Mouse (Mus musculus) kidney, embryonic 15.5 days (tissue): ENCODE results near the gene Dis3l2. TPM values are rescaled to one million over a fixed set of nuclear protein-coding genes. Genes with fewer than 3 reads are reported as not detected.
A peak's percentile ranks its signal among the peaks of the same experiment; 100 is the strongest.

ENCODE experiments used
- ATAC-seq: fragments of 200-750 bp; cut with Nextera tagmentation; replicated peaks from 2 replicates; pipeline ENCODE4 v1.8.0; 2017; ENCODE audit warnings: moderate TSS enrichment; ENCODE audit not compliant: low FRiP score
- H3K27ac ChIP-seq: fragments of 300-500 bp; sonication (generic); 2 replicates; pipeline ENCODE4 v1.5.1; 2015; ENCODE audit warnings: mild to moderate bottlenecking, inconsistent platforms
- H3K27me3 ChIP-seq: fragments of 300-500 bp; sonication (generic); 2 replicates; pipeline ENCODE4 v1.6.1; 2015; ENCODE audit warnings: inconsistent platforms
- H3K36me3 ChIP-seq: fragments of 300-500 bp; sonication (generic); 2 replicates; pipeline ENCODE4 v1.6.1; 2015; ENCODE audit warnings: inconsistent platforms
- H3K4me1 ChIP-seq: fragments of 300-500 bp; sonication (generic); 2 replicates; pipeline ENCODE4 v1.6.1; 2015; ENCODE audit warnings: inconsistent platforms
- H3K4me2 ChIP-seq: fragments of 300-500 bp; sonication (generic); 2 replicates; pipeline ENCODE4 v1.6.1; 2015; ENCODE audit warnings: moderate library complexity, mild to moderate bottlenecking, inconsistent platforms
- H3K4me3 ChIP-seq: fragments of 300-500 bp; sonication (generic); replicated peaks from 2 replicates; pipeline ENCODE4 v1.5.1; 2015; ENCODE audit warnings: mild to moderate bottlenecking, inconsistent platforms
- H3K9ac ChIP-seq: fragments of 300-500 bp; sonication (generic); 2 replicates; pipeline ENCODE4 v1.6.1; 2015; ENCODE audit warnings: mild to moderate bottlenecking, inconsistent platforms
- H3K9me3 ChIP-seq: fragments of 300-500 bp; sonication (generic); replicated peaks from 2 replicates; pipeline ENCODE4 v1.6.1; 2016; ENCODE audit warnings: inconsistent platforms
- WGBS: fragments of 180-500 bp; shearing (Covaris S2); methylation state at CpG from one replicate; pipeline ENCODE4 v1.1.7; 2015; ENCODE audit warnings: mixed read lengths; 5-methylcytosine and 5-hydroxymethylcytosine counted together
- polyA plus RNA-seq: library from polyadenylated mRNA; unstranded; fragments of >200 nt; fragmentation: Nextera tagmentation; extraction: Ambion mirVana; gene quantifications from 2 replicates; pipeline ENCODE4 v1.2.1, GENCODE M21; 2015

Dis3l2 gene
- polyA plus RNA-seq, 1 experiment from 2014 or later = 30.5 TPM

DNA sequence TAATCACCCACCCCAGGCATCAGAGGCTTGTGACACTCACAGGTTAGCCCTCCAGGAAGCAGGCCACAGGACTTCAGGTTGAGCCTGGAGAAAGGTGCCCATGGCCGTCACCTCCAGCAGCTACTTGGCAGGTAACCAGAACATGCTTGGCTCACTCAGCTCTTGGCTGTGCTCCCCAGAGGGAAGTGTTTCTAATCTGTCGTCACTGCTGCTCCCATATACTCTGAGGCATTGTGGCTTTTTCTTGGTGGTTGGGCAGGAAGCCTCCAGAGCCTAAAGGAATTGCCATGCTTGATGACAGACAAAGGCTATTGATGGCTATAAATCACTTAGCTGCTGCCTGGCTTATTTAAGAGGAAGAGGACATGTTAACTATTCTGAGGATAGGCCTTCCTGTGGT is 325.2 kb downstream of the Dis3l2 start:
- Histone ChIP-seq H3K36me3 (no peaks in the 10 kb centered on the region), H3K4me1 (no peaks in the 10 kb centered on the region; the same call in 1 of the 2 replicates), H3K9ac (no peak overlapping the region), H3K4me3 (no peak overlapping the region), H3K9me3 (no peaks in the 10 kb centered on the region), H3K27me3 (no peaks in the 10 kb centered on the region), H3K27ac (no peak overlapping the region), H3K4me2 (no peak overlapping the region)
- 42% methylated on average over 2 of the region's 2 CpGs for WGBS
- ATAC-seq = no peak

- H3K27ac ChIP-seq = no peak overlapping the region
- peaks cover 9% of the 10 kb centered on the region for H3K4me1 ChIP-seq
- WGBS = 61% methylated on average over 1 of the region's 1 CpGs
- no peak overlapping the region for H3K4me2 ChIP-seq
- no peaks in the 10 kb centered on the region for H3K27me3 ChIP-seq
- no peak overlapping the region for H3K9ac ChIP-seq
- no peak for ATAC-seq
- H3K36me3 ChIP-seq = no peaks in the 10 kb centered on the region
- no peak overlapping the region for H3K4me3 ChIP-seq
- H3K9me3 ChIP-seq = no peaks in the 10 kb centered on the region
Observed at GRCm38 (mm10) chr1:87030652-87031051, 327.0 kb downstream of the Dis3l2 start.

GRCm38 (mm10) chr1:87032466-87032865 is 328.9 kb downstream of the Dis3l2 start:
- no peak for ATAC-seq

GRCm38 (mm10) chr1:87035532-87036161 is 332.0 kb downstream of the Dis3l2 start:
- Histone ChIP-seq H3K36me3 (no peaks in the 10 kb centered on the region), H3K4me2 (no peak overlapping the region), H3K4me3 (no peak overlapping the region), H3K9me3 (no peaks in the 10 kb centered on the region), H3K27ac (peak overlapping the region; percentile 93), H3K9ac (0 out of 2 replicates have a peak overlapping the region, but pooled peaks have one; percentile 2), H3K27me3 (no peaks in the 10 kb centered on the region), H3K4me1 (peaks cover 36% of the 10 kb centered on the region)
- ATAC-seq = peak; percentile 74
- WGBS = 11% methylated on average over 4 of the region's 4 CpGs

More at GRCm38 (mm10) chr1:87032466-87032865, 328.9 kb downstream of the Dis3l2 start:
- Histone ChIP-seq H3K36me3 (no peaks in the 10 kb centered on the region), H3K27me3 (no peaks in the 10 kb centered on the region), H3K27ac (no peak overlapping the region), H3K9ac (no peak overlapping the region), H3K4me3 (no peak overlapping the region), H3K9me3 (no peaks in the 10 kb centered on the region), H3K4me1 (peaks cover 27% of the 10 kb centered on the region), H3K4me2 (no peak overlapping the region)
- WGBS = 54% methylated on average over 7 of the region's 7 CpGs

GRCm38 (mm10) chr1:87036334-87036733 is 332.7 kb downstream of the Dis3l2 start:
- no peak overlapping the region for H3K4me2 ChIP-seq
- H3K4me1 ChIP-seq = peaks cover 36% of the 10 kb centered on the region
- 14% methylated on average over 2 of the region's 3 CpGs for WGBS
- H3K9me3 ChIP-seq = no peaks in the 10 kb centered on the region
- H3K9ac ChIP-seq = no peak overlapping the region
- no peaks in the 10 kb centered on the region for H3K27me3 ChIP-seq
- H3K4me3 ChIP-seq = no peak overlapping the region
- H3K36me3 ChIP-seq = no peaks in the 10 kb centered on the region
- peak overlapping the region; percentile 93 for H3K27ac ChIP-seq
- peak; percentile 74 for ATAC-seq

GRCm38 (mm10) chr1:87038477-87039070 is 335.0 kb downstream of the Dis3l2 start:
- Histone ChIP-seq H3K36me3 (no peaks in the 10 kb centered on the region), H3K9ac (no peak overlapping the region), H3K27ac (no peak overlapping the region), H3K4me2 (no peak overlapping the region), H3K27me3 (no peaks in the 10 kb centered on the region), H3K4me1 (peaks cover 36% of the 10 kb centered on the region), H3K4me3 (no peak overlapping the region), H3K9me3 (no peaks in the 10 kb centered on the region)
- WGBS = 97% methylated on average over 2 of the region's 2 CpGs
- ATAC-seq = no peak

DNA sequence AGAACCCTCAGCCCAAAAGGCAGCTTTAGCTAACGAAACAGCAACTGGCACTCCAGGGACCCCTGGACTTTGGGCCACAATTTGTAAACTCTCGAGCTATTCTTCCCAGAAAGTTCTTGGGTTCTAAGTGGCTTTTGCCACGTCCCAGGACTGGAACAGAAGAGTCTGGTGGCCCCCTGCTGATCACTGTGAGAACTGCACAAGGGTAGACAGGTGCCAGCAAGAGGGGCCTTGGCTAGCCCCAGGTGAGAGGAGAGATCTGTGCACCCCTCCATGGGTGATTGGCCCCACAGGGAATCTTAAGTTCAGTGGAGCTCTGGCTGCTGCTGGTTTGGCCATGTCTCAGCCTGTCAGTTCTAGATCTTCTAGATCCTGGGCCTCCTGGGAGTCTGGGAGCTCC is 337.5 kb downstream of the Dis3l2 start:
- no peak for ATAC-seq
- Histone ChIP-seq H3K9me3 (no peaks in the 10 kb centered on the region), H3K27ac (no peak overlapping the region), H3K4me1 (peaks cover 23% of the 10 kb centered on the region), H3K4me2 (no peak overlapping the region), H3K9ac (no peak overlapping the region), H3K36me3 (peaks cover 12% of the 10 kb centered on the region), H3K4me3 (no peak overlapping the region), H3K27me3 (no peaks in the 10 kb centered on the region)
- 29% methylated on average over 3 of the region's 3 CpGs for WGBS

GRCm38 (mm10) chr1:87041814-87042438 is 338.3 kb downstream of the Dis3l2 start:
- Histone ChIP-seq H3K36me3 (peaks cover 16% of the 10 kb centered on the region), H3K4me3 (no peak overlapping the region), H3K9me3 (no peaks in the 10 kb centered on the region), H3K9ac (no peak overlapping the region), H3K27ac (no peak overlapping the region), H3K4me2 (no peak overlapping the region), H3K27me3 (no peaks in the 10 kb centered on the region), H3K4me1 (peaks cover 15% of the 10 kb centered on the region)
- ATAC-seq = 0 out of 2 replicates have a peak, but pooled peaks have one; percentile 26
- 3% methylated on average over 1 of the region's 1 CpGs for WGBS

- Histone ChIP-seq H3K4me3 (no peak overlapping the region), H3K9ac (no peak overlapping the region), H3K4me1 (no peaks in the 10 kb centered on the region), H3K9me3 (no peaks in the 10 kb centered on the region), H3K36me3 (peaks cover 39% of the 10 kb centered on the region), H3K27ac (no peak overlapping the region), H3K4me2 (no peak overlapping the region), H3K27me3 (no peaks in the 10 kb centered on the region)
- no peak for ATAC-seq
- 69% methylated on average over 3 of the region's 3 CpGs for WGBS
Observed at GRCm38 (mm10) chr1:87050072-87050471, 346.5 kb downstream of the Dis3l2 start.

GRCm38 (mm10) chr1:87050700-87051099 is 347.1 kb downstream of the Dis3l2 start:
- Histone ChIP-seq H3K27me3 (no peaks in the 10 kb centered on the region), H3K27ac (no peak overlapping the region), H3K4me1 (no peaks in the 10 kb centered on the region), H3K36me3 (peaks cover 33% of the 10 kb centered on the region), H3K9ac (no peak overlapping the region), H3K4me2 (no peak overlapping the region), H3K4me3 (no peak overlapping the region), H3K9me3 (no peaks in the 10 kb centered on the region)
- ATAC-seq = no peak
- 62% methylated on average over 1 of the region's 1 CpGs for WGBS

GRCm38 (mm10) chr1:87051369-87051768 is 347.8 kb downstream of the Dis3l2 start:
- Histone ChIP-seq H3K4me2 (no peak overlapping the region), H3K9me3 (no peaks in the 10 kb centered on the region), H3K4me1 (no peaks in the 10 kb centered on the region), H3K27ac (no peak overlapping the region), H3K36me3 (peaks cover 29% of the 10 kb centered on the region), H3K27me3 (no peaks in the 10 kb centered on the region), H3K9ac (no peak overlapping the region), H3K4me3 (no peak overlapping the region)
- 90% methylated on average over 4 of the region's 4 CpGs for WGBS
- no peak for ATAC-seq

DNA sequence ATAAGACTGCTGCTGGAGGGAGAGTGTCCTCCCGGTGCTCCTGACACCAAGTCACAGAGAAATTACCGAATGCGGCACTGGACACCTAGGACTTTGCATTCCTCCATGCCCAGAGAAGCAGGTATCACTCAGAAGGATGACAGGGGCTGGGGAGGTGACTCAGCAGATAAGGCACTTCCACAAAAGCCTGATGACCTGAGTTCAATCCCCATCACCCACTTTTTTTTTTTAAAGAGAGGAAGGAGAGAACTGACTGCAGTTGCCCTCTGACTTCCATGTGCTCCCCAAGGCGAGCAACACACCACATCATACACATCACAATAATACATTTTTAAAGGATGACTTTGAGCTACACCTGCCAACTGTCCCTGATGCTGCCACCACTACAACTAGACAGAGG is 353.5 kb downstream of the Dis3l2 start:
- H3K9me3 ChIP-seq = no peaks in the 10 kb centered on the region
- H3K4me2 ChIP-seq = no peak overlapping the region
- H3K27me3 ChIP-seq = no peaks in the 10 kb centered on the region
- H3K4me3 ChIP-seq = no peak overlapping the region
- H3K4me1 ChIP-seq = no peaks in the 10 kb centered on the region
- no peak for ATAC-seq
- 73% methylated on average over 4 of the region's 4 CpGs for WGBS
- no peak overlapping the region for H3K9ac ChIP-seq
- no peak overlapping the region for H3K27ac ChIP-seq
- no peaks in the 10 kb centered on the region for H3K36me3 ChIP-seq
